Mouse (Mus musculus) bone marrow, adult 2 months (tissue): Measurements from ENCODE around the gene Pgghg. TPM values are rescaled to one million over a fixed set of nuclear protein-coding genes. Genes with fewer than 3 reads are reported as not detected.

Experiments used
- H3K27ac ChIP-seq: fragments of 200-500 bp; 2 replicates; pipeline ENCODE4 v1.5.1; 2012; ENCODE audit warnings: low read depth, mild to moderate bottlenecking, control low read depth, inconsistent platforms, low read length; ENCODE audit not compliant: control insufficient read depth, poor library complexity, insufficient read depth
- H3K4me1 ChIP-seq: fragments of 200-500 bp; 2 replicates; pipeline ENCODE4 v1.6.1; 2011; ENCODE audit warnings: low read length; ENCODE audit not compliant: control insufficient read depth, insufficient read depth
- H3K4me3 ChIP-seq: fragments of 200-500 bp; replicated peaks from 2 replicates; pipeline ENCODE3; 2011; ENCODE audit warnings: mild to moderate bottlenecking, low read depth, low read length, control low read depth; ENCODE audit not compliant: control insufficient read depth
- CTCF ChIP-seq: fragments of 200-500 bp; IDR thresholded peaks from 2 replicates; pipeline ENCODE4 v1.5.1; 2011; ENCODE audit warnings: low read length, control low read depth; ENCODE audit not compliant: control insufficient read depth, insufficient read depth
- POLR2A ChIP-seq: fragments of 200-500 bp; IDR thresholded peaks from 2 replicates; pipeline ENCODE4 v1.6.1; 2011; ENCODE audit warnings: low read depth, mild to moderate bottlenecking, control low read depth, low read length, borderline replicate concordance; ENCODE audit not compliant: control insufficient read depth
- WGBS: fragments of 180-500 bp; shearing (Covaris S2); methylation state at CpG from one replicate; pipeline ENCODE4 v1.1.7; 2018; 5-methylcytosine and 5-hydroxymethylcytosine counted together
- polyA plus RNA-seq: library from polyadenylated mRNA; stranded (reverse); fragments of >200 nt; gene quantifications from 2 replicates; pipeline ENCODE4 v1.2.4, GENCODE M21; 2011; ENCODE audit warnings: low replicate concordance; ENCODE audit not compliant: missing spikeins, insufficient read depth, insufficient read length

The Pgghg gene
- polyA plus RNA-seq, 1 experiment, result 13.3 TPM

DNA sequence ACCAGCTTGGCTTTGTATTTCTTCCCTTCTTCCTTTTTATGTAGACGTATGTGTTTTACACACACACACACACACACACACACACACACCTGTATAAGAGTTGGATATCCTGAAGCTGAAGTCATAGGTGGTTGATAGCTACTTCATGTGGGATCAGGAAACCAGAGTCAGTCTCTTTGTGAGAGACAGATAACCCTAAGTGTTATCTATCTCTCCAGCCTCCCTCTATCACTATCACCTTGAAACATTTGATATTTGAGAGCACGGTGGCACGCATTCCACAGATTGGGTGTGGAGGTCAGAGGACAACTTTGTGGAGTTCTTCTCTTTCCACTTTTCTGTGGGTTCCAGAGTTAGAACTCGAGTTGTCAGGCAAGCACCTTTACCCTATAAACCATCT lies 21.3 kb upstream of the Pgghg start:
- WGBS, result 66% methylated on average over 4 of the region's 4 CpGs
- no peak overlapping the region for H3K4me3 ChIP-seq
- TF ChIP-seq POLR2A, result no peak
- no peak for TF ChIP-seq CTCF
- no peak overlapping the region for H3K27ac ChIP-seq
- no peaks in the 10 kb centered on the region; the same call in 1 of the 2 replicates for H3K4me1 ChIP-seq

DNA sequence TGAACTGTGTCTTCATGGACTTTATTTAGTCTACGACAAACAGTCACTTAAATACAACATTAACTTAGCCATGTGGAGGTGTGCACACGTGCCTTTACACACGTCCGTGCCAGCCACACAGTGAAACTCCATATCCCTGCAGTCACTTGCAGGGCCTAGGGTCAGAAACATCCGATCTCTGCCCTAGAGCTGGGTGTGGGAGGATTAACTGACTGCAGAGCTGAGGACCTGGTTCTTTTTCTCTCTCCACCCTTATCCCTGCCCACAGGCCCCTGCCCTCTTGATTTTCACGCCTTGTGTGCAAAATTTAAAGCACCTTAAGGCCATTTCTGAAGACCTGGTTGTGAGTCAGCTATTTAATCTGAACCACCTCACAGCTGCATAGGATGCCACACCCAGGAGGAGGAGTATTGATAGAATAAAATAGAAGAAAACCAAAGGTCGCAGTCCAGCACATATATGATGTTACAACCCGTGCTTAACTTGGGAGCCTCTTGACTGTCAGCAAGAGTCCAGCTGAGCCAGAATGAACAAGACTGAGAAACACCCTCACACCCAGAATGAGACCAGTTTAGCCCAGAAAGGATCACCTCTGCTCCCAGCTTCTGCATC lies 20.7 kb upstream of the Pgghg start, which contains the start of gene Nlrp6:
Nlrp6 (plus strand) TSS at position 485 of the 612 bp plus-strand sequence.
- Histone ChIP-seq H3K27ac (no peak within 1 kb of the TSS), H3K4me1 (no peaks in the 10 kb centered on the region; the same call in 1 of the 2 replicates), H3K4me3 (no peak within 1 kb of the TSS)
- WGBS, result 73% methylated on average over 8 of the region's 8 CpGs
- no peak for TF ChIP-seq POLR2A
- no peak for TF ChIP-seq CTCF

DNA sequence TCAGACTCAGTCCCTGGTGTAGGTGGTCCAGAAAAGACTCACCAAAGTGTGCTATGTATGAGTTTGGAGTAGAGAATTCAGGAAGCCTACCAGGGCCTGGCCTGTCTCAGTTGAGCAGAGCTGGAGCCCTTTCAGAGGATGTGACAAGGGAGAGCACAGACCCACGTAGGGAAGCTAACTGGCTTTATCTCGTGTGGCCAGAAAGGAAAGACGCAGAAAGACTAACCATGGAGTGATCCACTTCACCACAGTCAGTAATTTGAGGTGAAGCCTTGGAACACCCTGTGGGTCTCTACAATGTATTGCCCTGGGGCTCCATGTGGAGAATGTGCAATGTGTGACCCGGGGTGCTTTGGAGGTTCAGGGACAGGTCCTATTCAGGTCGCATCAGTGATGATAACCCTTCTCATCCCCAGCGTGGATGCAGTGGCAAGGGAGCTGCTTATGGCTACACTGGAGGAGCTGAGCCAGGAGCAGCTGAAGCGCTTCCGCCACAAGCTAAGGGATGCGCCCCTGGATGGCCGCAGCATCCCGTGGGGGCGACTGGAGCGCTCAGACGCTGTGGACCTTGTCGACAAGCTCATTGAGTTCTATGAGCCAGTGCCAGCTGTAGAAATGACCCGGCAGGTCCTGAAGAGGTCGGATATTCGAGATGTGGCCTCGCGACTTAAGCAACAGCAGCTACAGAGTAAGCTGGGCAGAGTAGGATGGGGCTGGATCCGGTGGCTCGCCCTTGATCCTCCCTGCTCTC lies 19.8 kb upstream of the Pgghg start:
- Histone ChIP-seq H3K27ac (no peak overlapping the region), H3K4me1 (no peaks in the 10 kb centered on the region; the same call in 1 of the 2 replicates), H3K4me3 (no peak overlapping the region)
- 41% methylated on average over 22 of the region's 22 CpGs for WGBS
- no peak for TF ChIP-seq POLR2A
- TF ChIP-seq CTCF, result no peak

GRCm38 (mm10) chr7:140922398-140923069 lies 18.7 kb upstream of the Pgghg start:
- WGBS, result 1% methylated on average over 49 of the region's 49 CpGs
- TF ChIP-seq POLR2A (no peak), CTCF (no peak)
- Histone ChIP-seq H3K27ac (no peak overlapping the region), H3K4me1 (no peaks in the 10 kb centered on the region; the same call in 1 of the 2 replicates), H3K4me3 (no peak overlapping the region)

DNA sequence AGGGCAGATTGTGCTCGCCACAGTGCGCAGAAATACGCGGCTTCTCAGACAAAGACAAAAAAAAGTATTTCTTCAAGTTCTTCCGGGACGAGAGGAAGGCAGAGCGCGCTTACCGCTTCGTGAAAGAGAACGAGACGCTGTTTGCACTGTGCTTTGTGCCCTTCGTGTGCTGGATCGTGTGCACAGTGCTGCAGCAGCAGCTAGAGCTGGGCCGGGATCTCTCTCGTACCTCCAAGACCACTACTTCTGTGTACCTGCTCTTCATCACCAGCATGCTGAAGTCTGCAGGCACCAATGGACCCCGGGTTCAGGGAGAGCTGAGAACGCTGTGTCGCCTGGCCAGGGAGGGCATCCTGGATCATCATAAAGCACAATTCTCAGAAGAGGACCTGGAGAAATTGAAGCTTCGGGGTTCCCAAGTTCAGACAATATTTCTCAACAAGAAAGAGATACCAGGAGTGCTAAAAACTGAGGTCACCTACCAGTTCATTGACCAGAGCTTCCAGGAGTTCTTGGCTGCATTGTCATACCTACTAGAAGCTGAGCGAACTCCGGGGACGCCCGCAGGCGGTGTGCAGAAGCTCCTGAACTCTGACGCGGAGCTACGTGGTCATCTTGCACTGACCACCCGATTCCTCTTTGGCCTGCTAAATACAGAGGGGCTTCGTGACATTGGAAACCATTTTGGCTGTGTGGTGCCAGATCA lies 18.0 kb upstream of the Pgghg start:
- no peaks in the 10 kb centered on the region; the same call in 1 of the 2 replicates for H3K4me1 ChIP-seq
- H3K4me3 ChIP-seq, result peak overlapping the region; percentile 25
- H3K27ac ChIP-seq, result no peak overlapping the region
- TF ChIP-seq POLR2A (no peak), CTCF (no peak)
- WGBS, result 20% methylated on average over 30 of the region's 30 CpGs

- TF ChIP-seq CTCF, result no peak
- no peak for TF ChIP-seq POLR2A
- Histone ChIP-seq H3K4me1 (no peaks in the 10 kb centered on the region; the same call in 1 of the 2 replicates), H3K4me3 (no peak overlapping the region), H3K27ac (no peak overlapping the region)
- WGBS, result 87% methylated on average over 6 of the region's 6 CpGs
Measured at GRCm38 (mm10) chr7:140927181-140927580, 14.0 kb upstream of the Pgghg start.

DNA sequence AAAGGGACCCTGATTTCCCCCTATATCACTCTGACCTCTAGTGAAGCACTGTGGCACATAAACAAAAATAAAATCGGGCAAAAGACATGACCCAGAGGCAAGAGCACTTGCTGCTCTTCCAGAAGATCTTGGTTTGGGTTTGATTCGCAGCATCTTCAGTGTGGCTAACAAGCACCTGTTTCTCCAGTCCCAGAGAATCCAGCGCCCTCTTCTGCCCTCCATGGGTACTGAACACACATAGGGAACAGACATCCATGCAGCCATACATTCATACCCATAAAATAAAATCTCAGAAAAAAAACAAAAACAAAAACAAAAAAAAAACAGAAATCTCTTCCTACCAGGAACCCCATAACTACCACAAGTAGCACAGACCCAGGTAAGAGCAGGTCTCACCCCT lies 2.8 kb upstream of the Pgghg start:
- WGBS, result 52% methylated on average over 3 of the region's 3 CpGs
- H3K4me1 ChIP-seq, result peaks cover 2% of the 10 kb centered on the region; the same call in 1 of the 2 replicates
- no peak overlapping the region for H3K4me3 ChIP-seq
- TF ChIP-seq POLR2A (no peak), CTCF (peak; percentile 49)
- no peak overlapping the region for H3K27ac ChIP-seq
